ENCODE assay signal across 7 mouse cellular contexts in genomic region chr1:58422879-58423278, GRCm38 (mm10). TPM values are rescaled to one million over a fixed set of nuclear protein-coding genes. Genes with fewer than 3 reads are reported as not detected.
A peak's percentile ranks its signal among the peaks of the same experiment; 100 is the strongest.
DNase-seq lines count a peak whose midpoint lies in the region; ATAC-seq and TF ChIP-seq lines count a peak whose summit lies in the region.

No protein-coding gene starts in this region.

- no peaks in the 10 kb centered on the region for H3K4me1 ChIP-seq in ES-Bruce4 (ENCODE audit: control insufficient read depth, insufficient read depth, low read length)
- H3K4me1 ChIP-seq in embryonic fibroblast, embryonic 13.5 days (ENCODE audit: control insufficient read depth, insufficient read depth, low read length) = no peaks in the 10 kb centered on the region; the same call in 1 of the 2 replicates
- H3K4me1 ChIP-seq in hindbrain, embryonic 12.5 days = peaks cover 20% of the 10 kb centered on the region
- H3K4me1 ChIP-seq in midbrain, postnatal 0 days (ENCODE audit: insufficient read depth, low read length) = no peaks in the 10 kb centered on the region; the same call in 1 of the 2 replicates

- H3K36me3 ChIP-seq in ES-Bruce4 (ENCODE audit: control insufficient read depth, insufficient read depth, low read length, poor library complexity, severe bottlenecking) = peaks cover 36% of the 10 kb centered on the region
- peaks cover 31% of the 10 kb centered on the region for H3K36me3 ChIP-seq in hindbrain, embryonic 12.5 days
- peaks cover 14% of the 10 kb centered on the region for H3K36me3 ChIP-seq in midbrain, postnatal 0 days (ENCODE audit: insufficient read depth, low read length)

- no peak for TF ChIP-seq EP300 in ES-Bruce4 (IDR thresholded peaks at IDR 0.05; ENCODE audit: insufficient read depth, low read depth, low read length)

- TF ChIP-seq CTCF in ES-Bruce4 (IDR thresholded peaks at IDR 0.05; ENCODE audit: low read depth, low read length) = no peak
- TF ChIP-seq CTCF in embryonic fibroblast, embryonic 13.5 days (IDR thresholded peaks at IDR 0.05; ENCODE audit: borderline replicate concordance, insufficient read depth, low read length) = no peak
- TF ChIP-seq CTCF in midbrain, postnatal 0 days (IDR thresholded peaks at IDR 0.05) = no peak

- DNase-seq in adipocyte (ENCODE audit: low spot score) (peak; percentile 82), liver (peak; percentile 27)
- DNase-seq in midbrain, postnatal 0 days (ENCODE audit: low spot score) = peak; percentile 83
- peak; percentile 32 for DNase-seq in thymus, postnatal 4 days

- peak overlapping the region; percentile 72 for H3K4me2 ChIP-seq in hindbrain, embryonic 12.5 days (replicated peaks)
- H3K4me2 ChIP-seq in midbrain, postnatal 0 days (ENCODE audit: low read depth, low read length, poor library complexity, severe bottlenecking) = peak overlapping the region; percentile 69

- WGBS in hindbrain, embryonic 12.5 days = 15% methylated on average over 13 of the region's 13 CpGs
- WGBS in midbrain, postnatal 0 days = 5% methylated on average over 13 of the region's 13 CpGs

- 0 out of 2 replicates have a peak, but pooled peaks have one; percentile 41 for ATAC-seq in hindbrain, embryonic 12.5 days (ENCODE audit: low FRiP score)
- ATAC-seq in midbrain, postnatal 0 days (ENCODE audit: low FRiP score) = peak; percentile 65

- no peaks in the 10 kb centered on the region for H3K9me3 ChIP-seq in ES-Bruce4 (replicated peaks; ENCODE audit: control insufficient read depth, insufficient read depth, low read length, poor library complexity, severe bottlenecking)
- H3K9me3 ChIP-seq in hindbrain, embryonic 12.5 days (replicated peaks) = no peaks in the 10 kb centered on the region
- H3K9me3 ChIP-seq in midbrain, postnatal 0 days (ENCODE audit: low read length) = no peaks in the 10 kb centered on the region

- H3K9ac ChIP-seq in ES-Bruce4 (ENCODE audit: low read depth, poor library complexity, severe bottlenecking) = peak overlapping the region; percentile 89
- peak overlapping the region; percentile 100 for H3K9ac ChIP-seq in hindbrain, embryonic 12.5 days
- peak overlapping the region; percentile 100 for H3K9ac ChIP-seq in midbrain, postnatal 0 days (replicated peaks; ENCODE audit: low read length, poor library complexity, severe bottlenecking)

- peak overlapping the region; percentile 45 for H3K27ac ChIP-seq in ES-Bruce4 (ENCODE audit: insufficient read depth, low read length)
- H3K27ac ChIP-seq in embryonic fibroblast, embryonic 13.5 days (ENCODE audit: insufficient read depth, low read length) = no peak overlapping the region
- H3K27ac ChIP-seq in hindbrain, embryonic 12.5 days = peak overlapping the region; percentile 99; the same call in 1 of the 2 replicates
- H3K27ac ChIP-seq in midbrain, postnatal 0 days (ENCODE audit: low read depth, low read length) = peak overlapping the region; percentile 100

- no peaks in the 10 kb centered on the region for H3K27me3 ChIP-seq in ES-Bruce4 (ENCODE audit: control insufficient read depth, insufficient read depth, low read length, poor library complexity, severe bottlenecking)
- no peaks in the 10 kb centered on the region for H3K27me3 ChIP-seq in hindbrain, embryonic 12.5 days
- H3K27me3 ChIP-seq in midbrain, postnatal 0 days (ENCODE audit: insufficient read depth, low read length) = no peaks in the 10 kb centered on the region

- H3K4me3 ChIP-seq in ES-Bruce4 (ENCODE audit: low read depth, low read length) = peak overlapping the region; percentile 80
- H3K4me3 ChIP-seq in embryonic fibroblast, embryonic 13.5 days (ENCODE audit: insufficient read depth, low read length) = peak overlapping the region; percentile 97
- H3K4me3 ChIP-seq in hindbrain, embryonic 12.5 days = peak overlapping the region; percentile 100
- peak overlapping the region; percentile 96 for H3K4me3 ChIP-seq in midbrain, postnatal 0 days (ENCODE audit: low read depth, low read length)

- TF ChIP-seq POLR2A in ES-Bruce4 (IDR thresholded peaks at IDR 0.05; ENCODE audit: insufficient read depth, low read length) = no peak
- no peak for TF ChIP-seq POLR2A in embryonic fibroblast, embryonic 13.5 days (IDR thresholded peaks at IDR 0.05; ENCODE audit: low read depth, low read length)

RNA-seq across cellular contexts. Expression of gene Clk1, which starts 1.0 kb away (rescaled TPM):
- polyA plus RNA-seq in ES-Bruce4 (2011; ENCODE audit: insufficient read depth, insufficient read length, low read depth, missing spikeins) = 201 and 216 TPM in 2 replicates
- polyA plus RNA-seq in embryonic fibroblast, embryonic 13.5 days (2011; ENCODE audit: insufficient read length, low read depth, missing spikeins) = 118 and 153 TPM in 2 replicates
- 182 and 205 TPM in 2 replicates for polyA plus RNA-seq in hindbrain, embryonic 12.5 days (2016; fragmentation: Nextera tagmentation; extraction: Ambion mirVana)
- 85.5 and 135 TPM in 2 replicates for total RNA-seq in midbrain, postnatal 0 days (2014; rRNA removed)
- 83.4 and 114 TPM in 2 replicates for polyA plus RNA-seq in midbrain, postnatal 0 days (2015; fragmentation: Nextera tagmentation; extraction: Ambion mirVana)

RNA-seq across cellular contexts. Expression of gene Nif3l1, which starts 22.1 kb away (rescaled TPM):
- polyA plus RNA-seq in ES-Bruce4 (2011; ENCODE audit: insufficient read depth, insufficient read length, low read depth, missing spikeins) = 43.0 and 43.3 TPM in 2 replicates
- polyA plus RNA-seq in embryonic fibroblast, embryonic 13.5 days (2011; ENCODE audit: insufficient read length, low read depth, missing spikeins) = 32.4 and 36.3 TPM in 2 replicates
- polyA plus RNA-seq in hindbrain, embryonic 12.5 days (2016; fragmentation: Nextera tagmentation; extraction: Ambion mirVana) = 48.9 and 51.7 TPM in 2 replicates
- total RNA-seq in midbrain, postnatal 0 days (2014; rRNA removed) = 28.7 and 39.8 TPM in 2 replicates
- polyA plus RNA-seq in midbrain, postnatal 0 days (2015; fragmentation: Nextera tagmentation; extraction: Ambion mirVana) = 39.1 and 39.6 TPM in 2 replicates

RNA-seq across cellular contexts. Expression of gene Ppil3, which starts 22.4 kb away (rescaled TPM):
- 56.1 and 59.9 TPM in 2 replicates for polyA plus RNA-seq in ES-Bruce4 (2011; ENCODE audit: insufficient read depth, insufficient read length, low read depth, missing spikeins)
- polyA plus RNA-seq in embryonic fibroblast, embryonic 13.5 days (2011; ENCODE audit: insufficient read length, low read depth, missing spikeins) = 50.6 and 70.9 TPM in 2 replicates
- polyA plus RNA-seq in hindbrain, embryonic 12.5 days (2016; fragmentation: Nextera tagmentation; extraction: Ambion mirVana) = 43.9 and 48.2 TPM in 2 replicates
- 19.9 and 21.9 TPM in 2 replicates for total RNA-seq in midbrain, postnatal 0 days (2014; rRNA removed)
- polyA plus RNA-seq in midbrain, postnatal 0 days (2015; fragmentation: Nextera tagmentation; extraction: Ambion mirVana) = 40.4 and 44.2 TPM in 2 replicates

RNA-seq across cellular contexts. Expression of gene Bzw1, which starts 30.2 kb away (rescaled TPM):
- polyA plus RNA-seq in ES-Bruce4 (2011; ENCODE audit: insufficient read depth, insufficient read length, low read depth, missing spikeins) = 298 and 313 TPM in 2 replicates
- polyA plus RNA-seq in embryonic fibroblast, embryonic 13.5 days (2011; ENCODE audit: insufficient read length, low read depth, missing spikeins) = 360 and 397 TPM in 2 replicates
- 436 and 455 TPM in 2 replicates for polyA plus RNA-seq in hindbrain, embryonic 12.5 days (2016; fragmentation: Nextera tagmentation; extraction: Ambion mirVana)
- 251 and 312 TPM in 2 replicates for total RNA-seq in midbrain, postnatal 0 days (2014; rRNA removed)
- 325 and 364 TPM in 2 replicates for polyA plus RNA-seq in midbrain, postnatal 0 days (2015; fragmentation: Nextera tagmentation; extraction: Ambion mirVana)

Comparison
In these comparisons a context has a peak if more than half of its experiments do, and no peak if none do; other contexts are left out.
1. DNase-seq: peak in every context shown above with its lines; median percentile 83 in midbrain, postnatal 0 days; 82 in adipocyte; 32 in thymus, postnatal 4 days; 27 in liver.